In genomic region chr17:27153773-27154193, GRCm38 (mm10) we compare ENCODE assay signal across 10 mouse cellular contexts. TPM values are rescaled to one million over a fixed set of nuclear protein-coding genes. Genes with fewer than 3 reads are reported as not detected.
DNase-seq lines count a peak whose midpoint lies in the region; ATAC-seq and TF ChIP-seq lines count a peak whose summit lies in the region.
"Had no signal": no experiment of that assay in that cellular context is flagged by ENCODE, and none has a peak within 500 bp of the region (broad histone marks: within the 10 kb centered on the region; RNA-seq: fewer than 3 reads in every experiment).

No protein-coding gene starts in this region.

- H3K79me2 ChIP-seq in heart, adult 2 months (replicated peaks; ENCODE audit: control insufficient read depth, insufficient read depth, low read length): no peaks in the 10 kb centered on the region

- TF ChIP-seq EP300 in heart, adult 2 months (IDR thresholded peaks at IDR 0.05; ENCODE audit: insufficient read depth, low read depth, low read length): 0 out of 2 replicates have a peak, but pooled peaks have one; percentile 50

- no peak overlapping the region for H3K4me2 ChIP-seq in liver, embryonic 13.5 days
- H3K4me2 ChIP-seq: embryonic facial prominence, embryonic 12.5 days had no signal

- no peak for ATAC-seq in liver, embryonic 13.5 days (ENCODE audit: low read depth)
- ATAC-seq in megakaryocyte progenitor cell, adult 5-6 weeks (replicated peaks; ENCODE audit: poor library complexity): no peak

- H3K4me1 ChIP-seq in heart, adult 2 months (ENCODE audit: control insufficient read depth, insufficient read depth, low read length): peaks cover 12% of the 10 kb centered on the region; the same call in 1 of the 2 replicates
- H3K4me1 ChIP-seq in liver, embryonic 13.5 days (replicated peaks): peaks cover 75% of the 10 kb centered on the region

- no peaks in the 10 kb centered on the region for H3K27me3 ChIP-seq in heart, adult 2 months (ENCODE audit: control insufficient read depth, insufficient read depth, low read length)
- H3K27me3 ChIP-seq in liver, embryonic 13.5 days: no peaks in the 10 kb centered on the region
- H3K27me3 ChIP-seq: embryonic facial prominence, embryonic 12.5 days had no signal

- intact Hi-C loops in heart, adult 2 months (cut with DNase I): no loop called here

- no peak overlapping the region for H3K4me3 ChIP-seq in heart, adult 2 months
- no peak overlapping the region for H3K4me3 ChIP-seq in liver, embryonic 13.5 days (replicated peaks)
- H3K4me3 ChIP-seq: embryonic facial prominence, embryonic 12.5 days had no signal

- WGBS in heart, adult 2 months: 28% methylated on average over 9 of the region's 9 CpGs
- 63% methylated on average over 9 of the region's 9 CpGs for WGBS in liver, embryonic 13.5 days (ENCODE audit: insufficient replicate concordance)

- peak; percentile 36 for DNase-seq in kidney, adult 11 months
- no peak for DNase-seq in kidney, adult 9 months
- DNase-seq in adrenal gland, adult 2 months: peak; percentile 86
- peak; percentile 65 to 83 for DNase-seq in heart, adult 2 months
- DNase-seq in liver, embryonic 13.5 days: no peak
- DNase-seq in thymus, postnatal 0 days (ENCODE audit: low spot score): no peak
- DNase-seq in urinary bladder, postnatal 4 days (ENCODE audit: low spot score in 2 of 2): no peak

- peak overlapping the region; percentile 93 for H3K27ac ChIP-seq in heart, adult 2 months
- peak overlapping the region; percentile 92 for H3K27ac ChIP-seq in liver, embryonic 13.5 days
- H3K27ac ChIP-seq: embryonic facial prominence, embryonic 12.5 days had no signal

- TF ChIP-seq POLR2A in heart, adult 2 months (IDR thresholded peaks at IDR 0.05; ENCODE audit: insufficient read depth, low read depth, low read length): no peak

- H3K36me3 ChIP-seq in heart, adult 2 months (ENCODE audit: control insufficient read depth, insufficient read depth, low read length): no peaks in the 10 kb centered on the region
- H3K36me3 ChIP-seq in liver, embryonic 13.5 days: no peaks in the 10 kb centered on the region
- H3K36me3 ChIP-seq: embryonic facial prominence, embryonic 12.5 days; G1E had no signal

- no peaks in the 10 kb centered on the region for H3K9me3 ChIP-seq in liver, embryonic 13.5 days (replicated peaks)
- H3K9me3 ChIP-seq: embryonic facial prominence, embryonic 12.5 days had no signal

- TF ChIP-seq CTCF in heart, adult 2 months (IDR thresholded peaks at IDR 0.05): no peak

- H3K9ac ChIP-seq in heart, adult 2 months (ENCODE audit: low read depth, low read length): peak overlapping the region; percentile 41
- H3K9ac ChIP-seq in liver, embryonic 13.5 days: peak overlapping the region; percentile 57
- H3K9ac ChIP-seq: embryonic facial prominence, embryonic 12.5 days had no signal

RNA-seq across cellular contexts. Expression of gene Ip6k3, which starts 13.8 kb away (rescaled TPM):
- 1 to 10 TPM in 1 of 2 experiments, under 1 TPM in 1; 0.69 to 1.9 TPM for total RNA-seq in adrenal gland, adult 2 months (2021)
- 0.83 and 1.2 TPM in 2 replicates for polyA plus RNA-seq in adrenal gland, adult 2 months (2012; rRNA removed)
- total RNA-seq in heart, adult 2 months (2021): 1 to 10 TPM; 4.1 to 5.6 TPM
- 8.2 and 10.1 TPM in 2 replicates for polyA plus RNA-seq in heart, adult 2 months (2012; rRNA removed)
- polyA plus RNA-seq in liver, embryonic 13.5 days (2015; fragmentation: Nextera tagmentation; extraction: Ambion mirVana): 0.06 TPM in 1 of 2 replicates, not detected in the other
- 0.46 and 0.49 TPM in 2 replicates for polyA plus RNA-seq in thymus, postnatal 0 days (2015; fragmentation: Nextera tagmentation; extraction: Ambion mirVana)
- total RNA-seq in megakaryocyte progenitor cell, adult 5-6 weeks (2015): not detected in 2 replicates
- total RNA-seq in megakaryocyte progenitor cell, adult 5-6 weeks (2017): not detected in 2 replicates
- polyA plus RNA-seq: G1E had no signal

RNA-seq across cellular contexts. Expression of gene Uqcc2, which starts 20.1 kb away (rescaled TPM):
- 100 to 1,000 TPM; 218 to 406 TPM for total RNA-seq in adrenal gland, adult 2 months (2021)
- polyA plus RNA-seq in adrenal gland, adult 2 months (2012; rRNA removed): 132 and 172 TPM in 2 replicates
- total RNA-seq in heart, adult 2 months (2021): 100 to 1,000 TPM; 296 to 343 TPM
- 288 and 395 TPM in 2 replicates for polyA plus RNA-seq in heart, adult 2 months (2012; rRNA removed)
- 211 and 216 TPM in 2 replicates for polyA plus RNA-seq in liver, embryonic 13.5 days (2015; fragmentation: Nextera tagmentation; extraction: Ambion mirVana)
- 266 and 304 TPM in 2 replicates for polyA plus RNA-seq in thymus, postnatal 0 days (2015; fragmentation: Nextera tagmentation; extraction: Ambion mirVana)
- total RNA-seq in megakaryocyte progenitor cell, adult 5-6 weeks (2015): 134 and 138 TPM in 2 replicates
- total RNA-seq in megakaryocyte progenitor cell, adult 5-6 weeks (2017): 154 and 170 TPM in 2 replicates

RNA-seq across cellular contexts. Expression of gene Lemd2, which starts 50.5 kb away (rescaled TPM):
- total RNA-seq in adrenal gland, adult 2 months (2021): 10 to 100 TPM; 53.3 to 56.3 TPM
- polyA plus RNA-seq in adrenal gland, adult 2 months (2012; rRNA removed): 152 and 185 TPM in 2 replicates
- 10 to 100 TPM; 30.0 to 31.4 TPM for total RNA-seq in heart, adult 2 months (2021)
- 38.3 and 39.5 TPM in 2 replicates for polyA plus RNA-seq in heart, adult 2 months (2012; rRNA removed)
- 3.0 and 4.6 TPM in 2 replicates for polyA plus RNA-seq in liver, embryonic 13.5 days (2015; fragmentation: Nextera tagmentation; extraction: Ambion mirVana)
- polyA plus RNA-seq in thymus, postnatal 0 days (2015; fragmentation: Nextera tagmentation; extraction: Ambion mirVana): 11.1 and 13.8 TPM in 2 replicates
- total RNA-seq in megakaryocyte progenitor cell, adult 5-6 weeks (2015): 12.1 and 13.0 TPM in 2 replicates
- total RNA-seq in megakaryocyte progenitor cell, adult 5-6 weeks (2017): 21.4 and 21.8 TPM in 2 replicates

Comparison
In these comparisons a context has a peak if more than half of its experiments do, and no peak if none do; other contexts are left out.
1. DNase-seq: peak in kidney, adult 11 months (single experiment), adrenal gland, adult 2 months (single experiment) and heart, adult 2 months (2 of 2); none in kidney, adult 9 months (single experiment), liver, embryonic 13.5 days (single experiment), thymus, postnatal 0 days (single experiment) and urinary bladder, postnatal 4 days (0 of 2).